Mouse (Mus musculus): ENCODE measurements around the gene Prkcz. TPM values are rescaled to one million over a fixed set of nuclear protein-coding genes. Genes with fewer than 3 reads are reported as not detected.

The Prkcz gene
- polyA plus RNA-seq, 1 experiment from 2014 or later, result 7.2 TPM

- WGBS, result 41% methylated on average over 24 of the region's 24 CpGs
- no peak overlapping the region for H3K4me2 ChIP-seq
- no peaks in the 10 kb centered on the region for H3K36me3 ChIP-seq
- H3K9ac ChIP-seq, result no peak overlapping the region
- no peaks in the 10 kb centered on the region for H3K9me3 ChIP-seq
- H3K27me3 ChIP-seq (replicated peaks), result 0 out of 2 replicates have a peak, but pooled peaks cover 10% of the 10 kb centered on the region
- H3K4me3 ChIP-seq, result no peak overlapping the region
- no peak overlapping the region for H3K27ac ChIP-seq (replicated peaks)
- peaks cover 19% of the 10 kb centered on the region for H3K4me1 ChIP-seq
- ATAC-seq (ENCODE audit: extremely low read depth, insufficient number of reproducible peaks, low FRiP score, low TSS enrichment), result no peak
Measured at GRCm38 (mm10) chr4:155306356-155307242, 54.6 kb downstream of the Prkcz start.

- no peak for ATAC-seq (ENCODE audit: extremely low read depth, insufficient number of reproducible peaks, low FRiP score, low TSS enrichment)
- WGBS, result 57% methylated on average over 8 of the region's 8 CpGs
- Histone ChIP-seq H3K27me3 (replicated peaks) (0 out of 2 replicates have a peak, but pooled peaks cover 10% of the 10 kb centered on the region), H3K4me3 (no peak overlapping the region), H3K9me3 (no peaks in the 10 kb centered on the region), H3K9ac (no peak overlapping the region), H3K4me2 (no peak overlapping the region), H3K4me1 (peaks cover 19% of the 10 kb centered on the region), H3K27ac (replicated peaks) (no peak overlapping the region), H3K36me3 (no peaks in the 10 kb centered on the region)
Measured at GRCm38 (mm10) chr4:155305531-155306031, 55.6 kb downstream of the Prkcz start.

GRCm38 (mm10) chr4:155304508-155305096, 56.6 kb downstream of the Prkcz start:
- WGBS, result 77% methylated on average over 7 of the region's 7 CpGs
- Histone ChIP-seq H3K4me3 (no peak overlapping the region), H3K27ac (replicated peaks) (no peak overlapping the region), H3K4me2 (no peak overlapping the region), H3K36me3 (no peaks in the 10 kb centered on the region), H3K4me1 (peaks cover 19% of the 10 kb centered on the region), H3K27me3 (replicated peaks) (0 out of 2 replicates have a peak, but pooled peaks cover 10% of the 10 kb centered on the region), H3K9ac (no peak overlapping the region), H3K9me3 (no peaks in the 10 kb centered on the region)
- ATAC-seq (ENCODE audit: extremely low read depth, insufficient number of reproducible peaks, low FRiP score, low TSS enrichment), result no peak

- H3K4me2 ChIP-seq, result no peak overlapping the region
- no peaks in the 10 kb centered on the region for H3K9me3 ChIP-seq
- H3K4me3 ChIP-seq, result no peak overlapping the region
- 43% methylated on average over 4 of the region's 4 CpGs for whole genome bisulfite sequencing
- H3K27me3 ChIP-seq (replicated peaks), result 0 out of 2 replicates have a peak, but pooled peaks cover 8% of the 10 kb centered on the region
- peaks cover 3% of the 10 kb centered on the region for H3K4me1 ChIP-seq
- no peak for ATAC-seq (ENCODE audit: extremely low read depth, insufficient number of reproducible peaks, low FRiP score, low TSS enrichment)
- H3K36me3 ChIP-seq, result no peaks in the 10 kb centered on the region
- H3K27ac ChIP-seq (replicated peaks), result no peak overlapping the region
- H3K9ac ChIP-seq, result peak overlapping the region; percentile 30; the same call in 1 of the 2 replicates
Measured at GRCm38 (mm10) chr4:155301965-155302364, 59.2 kb downstream of the Prkcz start.

- no peaks in the 10 kb centered on the region for H3K4me1 ChIP-seq
- no peaks in the 10 kb centered on the region for H3K9me3 ChIP-seq
- H3K4me2 ChIP-seq, result no peak overlapping the region
- no peak overlapping the region for H3K9ac ChIP-seq
- no peaks in the 10 kb centered on the region for H3K36me3 ChIP-seq
- ATAC-seq (ENCODE audit: extremely low read depth, insufficient number of reproducible peaks, low FRiP score, low TSS enrichment), result no peak
- H3K27ac ChIP-seq (replicated peaks), result no peak overlapping the region
- H3K27me3 ChIP-seq (replicated peaks), result 0 out of 2 replicates have a peak, but pooled peaks cover 4% of the 10 kb centered on the region
- 83% methylated on average over 7 of the region's 7 CpGs for WGBS
- H3K4me3 ChIP-seq, result no peak overlapping the region
Measured at GRCm38 (mm10) chr4:155301098-155301447, 60.1 kb downstream of the Prkcz start.

GRCm38 (mm10) chr4:155300421-155301097, 60.6 kb downstream of the Prkcz start:
- no peak overlapping the region for H3K9ac ChIP-seq
- 67% methylated on average over 21 of the region's 21 CpGs for WGBS

GRCm38 (mm10) chr4:155298826-155299225, 62.3 kb downstream of the Prkcz start:
- 77% methylated on average over 4 of the region's 4 CpGs for WGBS
- Histone ChIP-seq H3K27me3 (replicated peaks) (no peaks in the 10 kb centered on the region; the same call in 1 of the 2 replicates), H3K4me1 (no peaks in the 10 kb centered on the region), H3K4me3 (no peak overlapping the region), H3K36me3 (no peaks in the 10 kb centered on the region), H3K9ac (no peak overlapping the region), H3K4me2 (no peak overlapping the region), H3K9me3 (no peaks in the 10 kb centered on the region), H3K27ac (replicated peaks) (no peak overlapping the region)
- no peak for ATAC-seq (ENCODE audit: extremely low read depth, insufficient number of reproducible peaks, low FRiP score, low TSS enrichment)

More at GRCm38 (mm10) chr4:155300421-155301097, 60.6 kb downstream of the Prkcz start:
- H3K4me1 ChIP-seq, result no peaks in the 10 kb centered on the region
- H3K9me3 ChIP-seq, result no peaks in the 10 kb centered on the region
- no peaks in the 10 kb centered on the region for H3K27me3 ChIP-seq (replicated peaks)
- H3K36me3 ChIP-seq, result no peaks in the 10 kb centered on the region
- no peak for ATAC-seq (ENCODE audit: extremely low read depth, insufficient number of reproducible peaks, low FRiP score, low TSS enrichment)
- H3K4me3 ChIP-seq, result no peak overlapping the region
- H3K4me2 ChIP-seq, result no peak overlapping the region
- H3K27ac ChIP-seq (replicated peaks), result no peak overlapping the region

GRCm38 (mm10) chr4:155297057-155297456, 64.1 kb downstream of the Prkcz start:
- no peak overlapping the region for H3K27ac ChIP-seq (replicated peaks)
- H3K4me1 ChIP-seq, result no peaks in the 10 kb centered on the region
- no peaks in the 10 kb centered on the region for H3K36me3 ChIP-seq
- no peak for ATAC-seq (ENCODE audit: extremely low read depth, insufficient number of reproducible peaks, low FRiP score, low TSS enrichment)
- no peaks in the 10 kb centered on the region for H3K9me3 ChIP-seq
- no peak overlapping the region for H3K4me2 ChIP-seq
- H3K4me3 ChIP-seq, result no peak overlapping the region
- H3K9ac ChIP-seq, result no peak overlapping the region
- 52% methylated on average over 2 of the region's 2 CpGs for WGBS
- H3K27me3 ChIP-seq (replicated peaks), result no peaks in the 10 kb centered on the region; the same call in 1 of the 2 replicates

- no peaks in the 10 kb centered on the region for H3K9me3 ChIP-seq
- WGBS, result 44% methylated on average over 4 of the region's 4 CpGs
- no peak for ATAC-seq (ENCODE audit: extremely low read depth, insufficient number of reproducible peaks, low FRiP score, low TSS enrichment)
- no peak overlapping the region for H3K4me2 ChIP-seq
- H3K4me1 ChIP-seq, result peaks cover 2% of the 10 kb centered on the region; the same call in 1 of the 2 replicates
- H3K27me3 ChIP-seq (replicated peaks), result no peaks in the 10 kb centered on the region; the same call in 1 of the 2 replicates
- H3K27ac ChIP-seq (replicated peaks), result no peak overlapping the region
- no peak overlapping the region for H3K4me3 ChIP-seq
- no peaks in the 10 kb centered on the region for H3K36me3 ChIP-seq
- H3K9ac ChIP-seq, result no peak overlapping the region
Measured at GRCm38 (mm10) chr4:155295996-155296395, 65.2 kb downstream of the Prkcz start.

- Histone ChIP-seq H3K27me3 (replicated peaks) (no peaks in the 10 kb centered on the region; the same call in 1 of the 2 replicates), H3K27ac (replicated peaks) (no peak overlapping the region), H3K36me3 (no peaks in the 10 kb centered on the region), H3K9ac (no peak overlapping the region), H3K9me3 (no peaks in the 10 kb centered on the region), H3K4me2 (no peak overlapping the region), H3K4me3 (no peak overlapping the region), H3K4me1 (peaks cover 4% of the 10 kb centered on the region; the same call in 1 of the 2 replicates)
- 69% methylated on average over 10 of the region's 10 CpGs for WGBS
- no peak for ATAC-seq (ENCODE audit: extremely low read depth, insufficient number of reproducible peaks, low FRiP score, low TSS enrichment)
Measured at GRCm38 (mm10) chr4:155295026-155295590, 66.1 kb downstream of the Prkcz start.

- Histone ChIP-seq H3K27ac (replicated peaks) (no peak overlapping the region), H3K4me1 (peaks cover 4% of the 10 kb centered on the region; the same call in 1 of the 2 replicates), H3K27me3 (replicated peaks) (no peaks in the 10 kb centered on the region; the same call in 1 of the 2 replicates), H3K4me3 (no peak overlapping the region), H3K9ac (no peak overlapping the region), H3K4me2 (no peak overlapping the region), H3K36me3 (no peaks in the 10 kb centered on the region), H3K9me3 (no peaks in the 10 kb centered on the region)
- WGBS, result 86% methylated on average over 14 of the region's 14 CpGs
- no peak for ATAC-seq (ENCODE audit: extremely low read depth, insufficient number of reproducible peaks, low FRiP score, low TSS enrichment)
Measured at GRCm38 (mm10) chr4:155294381-155294780, 66.8 kb downstream of the Prkcz start.

Data from heart, embryonic 13.5 days (tissue).